Mouse (Mus musculus): ENCODE measurements around the gene Ppm1h.

Gene Ppm1h

GRCm38 (mm10) chr10:122762772-122763511 lies 84.4 kb downstream of the Ppm1h start:
- no peak for DNase-seq (ENCODE audit: low read depth, low spot score)
- no peaks in the 10 kb centered on the region for H3K36me3 ChIP-seq (ENCODE audit: control insufficient read depth, insufficient read depth, low read length, poor library complexity, severe bottlenecking)

GRCm38 (mm10) chr10:122763596-122763995 lies 85.0 kb downstream of the Ppm1h start:
- Histone ChIP-seq H3K36me3 (ENCODE audit: control insufficient read depth, insufficient read depth, low read length, poor library complexity, severe bottlenecking) (no peaks in the 10 kb centered on the region), H3K27me3 (ENCODE audit: control insufficient read depth, insufficient read depth, low read length, poor library complexity, severe bottlenecking) (no peaks in the 10 kb centered on the region)
- no peak for DNase-seq (ENCODE audit: low read depth, low spot score)

More at GRCm38 (mm10) chr10:122762772-122763511, 84.4 kb downstream of the Ppm1h start:
- no peaks in the 10 kb centered on the region for H3K27me3 ChIP-seq (ENCODE audit: control insufficient read depth, insufficient read depth, low read length, poor library complexity, severe bottlenecking)

GRCm38 (mm10) chr10:122764653-122765052 lies 86.1 kb downstream of the Ppm1h start:
- Histone ChIP-seq H3K27me3 (ENCODE audit: control insufficient read depth, insufficient read depth, low read length, poor library complexity, severe bottlenecking) (no peaks in the 10 kb centered on the region), H3K36me3 (ENCODE audit: control insufficient read depth, insufficient read depth, low read length, poor library complexity, severe bottlenecking) (no peaks in the 10 kb centered on the region)
- DNase-seq (ENCODE audit: low read depth, low spot score), result no peak

- no peaks in the 10 kb centered on the region for H3K36me3 ChIP-seq (ENCODE audit: control insufficient read depth, insufficient read depth, low read length, poor library complexity, severe bottlenecking)
- DNase-seq (ENCODE audit: low read depth, low spot score), result no peak
- H3K27me3 ChIP-seq (ENCODE audit: control insufficient read depth, insufficient read depth, low read length, poor library complexity, severe bottlenecking), result no peaks in the 10 kb centered on the region
Observed at GRCm38 (mm10) chr10:122765521-122765920, 87.0 kb downstream of the Ppm1h start.

- DNase-seq (ENCODE audit: low read depth, low spot score), result no peak
- H3K27me3 ChIP-seq (ENCODE audit: control insufficient read depth, insufficient read depth, low read length, poor library complexity, severe bottlenecking), result no peaks in the 10 kb centered on the region
- no peaks in the 10 kb centered on the region for H3K36me3 ChIP-seq (ENCODE audit: control insufficient read depth, insufficient read depth, low read length, poor library complexity, severe bottlenecking)
Observed at GRCm38 (mm10) chr10:122765992-122766391, 87.4 kb downstream of the Ppm1h start.

GRCm38 (mm10) chr10:122768204-122768892 lies 89.8 kb downstream of the Ppm1h start:
- no peak for DNase-seq (ENCODE audit: low read depth, low spot score)
- Histone ChIP-seq H3K27me3 (ENCODE audit: control insufficient read depth, insufficient read depth, low read length, poor library complexity, severe bottlenecking) (no peaks in the 10 kb centered on the region), H3K36me3 (ENCODE audit: control insufficient read depth, insufficient read depth, low read length, poor library complexity, severe bottlenecking) (no peaks in the 10 kb centered on the region)

GRCm38 (mm10) chr10:122768893-122769341 lies 90.4 kb downstream of the Ppm1h start:
- no peaks in the 10 kb centered on the region for H3K27me3 ChIP-seq (ENCODE audit: control insufficient read depth, insufficient read depth, low read length, poor library complexity, severe bottlenecking)
- no peak for DNase-seq (ENCODE audit: low read depth, low spot score)
- H3K36me3 ChIP-seq (ENCODE audit: control insufficient read depth, insufficient read depth, low read length, poor library complexity, severe bottlenecking), result no peaks in the 10 kb centered on the region

GRCm38 (mm10) chr10:122770337-122770736 lies 91.8 kb downstream of the Ppm1h start:
- H3K36me3 ChIP-seq (ENCODE audit: control insufficient read depth, insufficient read depth, low read length, poor library complexity, severe bottlenecking), result no peaks in the 10 kb centered on the region
- no peak for DNase-seq (ENCODE audit: low read depth, low spot score)
- H3K27me3 ChIP-seq (ENCODE audit: control insufficient read depth, insufficient read depth, low read length, poor library complexity, severe bottlenecking), result no peaks in the 10 kb centered on the region

GRCm38 (mm10) chr10:122770987-122771386 lies 92.4 kb downstream of the Ppm1h start:
- H3K36me3 ChIP-seq (ENCODE audit: control insufficient read depth, insufficient read depth, low read length, poor library complexity, severe bottlenecking), result no peaks in the 10 kb centered on the region
- no peak for DNase-seq (ENCODE audit: low read depth, low spot score)
- no peaks in the 10 kb centered on the region for H3K27me3 ChIP-seq (ENCODE audit: control insufficient read depth, insufficient read depth, low read length, poor library complexity, severe bottlenecking)

GRCm38 (mm10) chr10:122774169-122774568 lies 95.6 kb downstream of the Ppm1h start:
- no peaks in the 10 kb centered on the region for H3K36me3 ChIP-seq (ENCODE audit: control insufficient read depth, insufficient read depth, low read length, poor library complexity, severe bottlenecking)
- H3K27me3 ChIP-seq (ENCODE audit: control insufficient read depth, insufficient read depth, low read length, poor library complexity, severe bottlenecking), result no peaks in the 10 kb centered on the region
- no peak for DNase-seq (ENCODE audit: low read depth, low spot score)

- DNase-seq (ENCODE audit: low read depth, low spot score), result no peak
- Histone ChIP-seq H3K27me3 (ENCODE audit: control insufficient read depth, insufficient read depth, low read length, poor library complexity, severe bottlenecking) (no peaks in the 10 kb centered on the region), H3K36me3 (ENCODE audit: control insufficient read depth, insufficient read depth, low read length, poor library complexity, severe bottlenecking) (no peaks in the 10 kb centered on the region)
Observed at GRCm38 (mm10) chr10:122777436-122777835, 98.9 kb downstream of the Ppm1h start.

GRCm38 (mm10) chr10:122777939-122778655 lies 99.5 kb downstream of the Ppm1h start:
- DNase-seq (ENCODE audit: low read depth, low spot score), result no peak
- Histone ChIP-seq H3K36me3 (ENCODE audit: control insufficient read depth, insufficient read depth, low read length, poor library complexity, severe bottlenecking) (no peaks in the 10 kb centered on the region), H3K27me3 (ENCODE audit: control insufficient read depth, insufficient read depth, low read length, poor library complexity, severe bottlenecking) (no peaks in the 10 kb centered on the region)

GRCm38 (mm10) chr10:122779351-122779750 lies 100.8 kb downstream of the Ppm1h start:
- no peak for DNase-seq (ENCODE audit: low read depth, low spot score)
- Histone ChIP-seq H3K27me3 (ENCODE audit: control insufficient read depth, insufficient read depth, low read length, poor library complexity, severe bottlenecking) (no peaks in the 10 kb centered on the region), H3K36me3 (ENCODE audit: control insufficient read depth, insufficient read depth, low read length, poor library complexity, severe bottlenecking) (no peaks in the 10 kb centered on the region)

- H3K27me3 ChIP-seq (ENCODE audit: control insufficient read depth, insufficient read depth, low read length, poor library complexity, severe bottlenecking), result no peaks in the 10 kb centered on the region
- DNase-seq (ENCODE audit: low read depth, low spot score), result no peak
- no peaks in the 10 kb centered on the region for H3K36me3 ChIP-seq (ENCODE audit: control insufficient read depth, insufficient read depth, low read length, poor library complexity, severe bottlenecking)
Observed at GRCm38 (mm10) chr10:122782755-122783154, 104.2 kb downstream of the Ppm1h start.

- Histone ChIP-seq H3K27me3 (ENCODE audit: control insufficient read depth, insufficient read depth, low read length, poor library complexity, severe bottlenecking) (no peaks in the 10 kb centered on the region), H3K36me3 (ENCODE audit: control insufficient read depth, insufficient read depth, low read length, poor library complexity, severe bottlenecking) (no peaks in the 10 kb centered on the region)
- DNase-seq (ENCODE audit: low read depth, low spot score), result no peak
Observed at GRCm38 (mm10) chr10:122789648-122790170, 111.1 kb downstream of the Ppm1h start.
